Mouse (Mus musculus): Measurements from ENCODE around the gene Rbfox3.

- TF ChIP-seq GATA1 (IDR thresholded peaks at IDR 0.05; ENCODE audit: borderline replicate concordance, low read length) (no peak), FLI1 (IDR thresholded peaks at IDR 0.05; ENCODE audit: low read length) (no peak)
These were observed 463.0 kb downstream of the Rbfox3 start for GRCm38 (mm10) chr11:118448385-118448784.
